Mouse (Mus musculus) induced T-regulatory cell, adult 2 months (primary cell): ENCODE results near the gene Klhdc1.

Experiments
- DNase-seq: peaks from one replicate; pipeline ENCODE4 v3.0.0-alpha.2; 2012; ENCODE audit warnings: low read depth

The Klhdc1 gene

GRCm38 (mm10) chr12:69240876-69241275 lies at the start of gene Klhdc1:
Gene Klhdc1, plus strand, starts transcription at chr12:69241176.
- no peak for DNase-seq

DNA sequence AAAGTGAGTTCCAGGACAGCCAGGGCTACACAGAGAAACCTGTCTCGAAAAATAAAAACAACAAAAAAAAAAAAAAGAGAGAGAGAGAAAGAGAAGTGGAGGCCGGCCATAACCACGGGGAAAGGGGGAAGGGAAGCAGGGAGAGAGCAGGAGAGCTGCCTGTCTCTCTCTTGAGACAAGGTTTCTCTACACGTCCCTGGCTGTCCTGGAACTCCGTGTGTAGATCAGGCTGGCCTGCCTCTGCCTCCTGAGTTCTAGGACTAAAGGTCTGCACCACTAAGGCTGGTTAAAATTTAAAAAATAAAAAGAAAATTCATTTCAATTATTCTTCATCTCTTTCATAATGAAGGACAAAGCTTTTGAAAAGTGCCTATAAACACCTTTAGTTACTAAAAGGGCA lies 49.6 kb upstream of the Klhdc1 start:
- no peak for DNase-seq

DNA sequence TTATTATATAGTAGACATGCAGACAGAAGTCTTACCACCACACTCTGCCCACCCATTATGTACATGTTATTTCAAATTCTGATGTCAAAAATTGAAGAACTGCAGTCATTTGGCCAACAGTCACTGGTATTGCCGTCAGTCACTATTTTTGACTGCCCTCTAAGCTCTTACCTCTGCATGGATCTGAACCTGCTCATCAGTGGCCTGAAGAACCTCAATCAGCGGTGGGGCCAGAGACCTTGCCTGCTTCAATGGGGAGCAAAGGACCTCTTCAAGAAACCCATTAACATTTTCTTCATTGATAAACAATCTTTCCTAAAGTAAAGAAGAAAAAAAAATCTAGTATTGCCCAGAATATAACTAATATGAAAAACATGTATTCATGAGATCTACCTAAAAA lies 48.3 kb upstream of the Klhdc1 start:
- DNase-seq, result no peak

DNA sequence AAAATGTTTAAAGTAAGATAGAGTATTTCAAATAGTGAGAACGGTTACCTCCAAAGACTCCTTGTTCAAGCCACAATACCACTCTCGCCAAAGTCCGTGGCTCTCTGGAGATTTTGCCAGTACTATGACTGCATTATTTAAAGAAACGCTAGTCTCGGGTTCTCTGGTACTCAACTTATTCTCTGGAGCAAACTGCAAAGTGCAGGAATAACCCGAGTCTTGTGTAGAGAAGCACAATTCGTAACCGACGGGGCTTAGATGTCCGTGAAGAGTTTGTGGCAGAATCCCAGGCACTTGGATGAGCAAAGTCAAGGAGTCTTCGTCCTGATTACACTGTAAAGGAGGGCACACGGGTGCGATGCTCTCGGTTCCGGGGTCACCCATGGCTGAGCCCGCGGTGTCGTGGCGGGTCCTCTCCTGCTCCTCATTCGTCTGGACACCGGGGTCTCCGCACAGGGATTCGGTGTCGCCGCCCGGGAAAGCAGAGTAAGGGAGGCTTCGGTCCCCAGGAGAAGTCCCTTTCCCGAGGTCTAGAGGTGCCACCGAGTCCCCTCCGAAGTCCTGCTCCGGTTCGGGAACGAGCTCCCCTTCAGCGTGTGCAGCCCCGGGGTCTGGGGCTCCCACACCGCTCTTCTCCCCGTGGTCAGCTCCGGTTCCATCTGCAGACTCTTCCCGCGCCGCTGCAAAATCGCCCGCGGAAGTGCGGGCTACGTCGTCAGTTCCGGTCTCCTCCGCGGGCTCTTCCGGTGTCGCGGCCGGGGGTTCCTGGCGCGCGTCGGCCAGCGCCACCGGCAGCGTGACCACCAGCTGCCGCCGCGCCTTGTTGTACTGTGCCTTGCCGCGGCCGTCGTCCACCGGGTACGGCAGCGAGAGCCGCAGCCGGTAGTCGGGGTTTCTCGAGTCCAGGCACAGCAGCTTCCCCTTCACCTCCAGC lies 44.3 kb upstream of the Klhdc1 start, which contains the start of gene Gm49383:
Gene Gm49383, minus strand, starts transcription at position 661 of the 934 bp plus-strand sequence.
- DNase-seq, result peak; percentile 88

GRCm38 (mm10) chr12:69197378-69198163 lies 43.4 kb upstream of the Klhdc1 start:
- DNase-seq, result peak; percentile 77

- DNase-seq, result peak; percentile 77
Observed at GRCm38 (mm10) chr12:69198164-69198535, 42.8 kb upstream of the Klhdc1 start, which contains the start of gene Dnaaf2. Gene Dnaaf2, minus strand, starts transcription at chr12:69198429.

GRCm38 (mm10) chr12:69198985-69199384 lies 42.0 kb upstream of the Klhdc1 start:
- no peak for DNase-seq

- peak; percentile 70 for DNase-seq
Observed at GRCm38 (mm10) chr12:69204052-69204833, 36.7 kb upstream of the Klhdc1 start, which contains the start of gene Gm49384. Gene Gm49384, minus strand, starts transcription at chr12:69204267.

DNA sequence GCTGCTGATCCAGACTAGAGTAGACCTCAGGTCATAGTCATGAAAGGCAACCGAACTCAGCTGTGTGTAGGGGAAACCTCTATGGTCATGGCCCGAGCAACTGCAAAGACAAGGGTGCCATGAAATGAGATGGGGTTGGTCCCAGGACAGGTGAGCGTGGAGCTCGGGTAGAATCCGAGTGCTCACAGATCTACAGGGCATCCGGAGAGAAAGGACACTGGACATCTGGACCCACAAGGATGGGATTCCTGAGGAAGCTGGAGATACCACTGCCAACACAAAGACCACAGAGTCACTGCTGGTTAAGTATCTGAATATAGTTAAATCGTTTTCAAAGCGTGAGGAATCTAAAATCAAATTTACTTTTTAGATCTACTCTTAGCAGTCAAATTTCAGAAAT lies 33.6 kb upstream of the Klhdc1 start:
- no peak for DNase-seq

DNA sequence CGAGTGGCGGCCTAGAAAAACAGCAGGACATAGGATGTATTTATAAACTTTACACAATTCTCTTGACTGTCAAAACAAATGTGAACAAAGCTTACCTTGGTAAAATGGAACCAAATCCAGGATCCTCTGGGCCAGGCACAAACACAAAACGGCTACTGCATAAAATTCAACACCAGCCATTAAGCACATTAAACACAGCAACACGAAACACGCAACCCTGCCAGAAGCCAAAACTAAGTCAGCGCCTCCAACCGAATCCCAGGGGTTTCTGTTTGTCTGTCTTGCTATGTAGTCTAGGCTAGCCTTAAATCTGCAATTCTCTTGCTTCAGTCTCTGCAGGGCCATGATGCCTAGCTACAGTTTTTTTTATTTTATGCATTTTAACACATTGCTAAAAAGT lies 33.0 kb upstream of the Klhdc1 start:
- no peak for DNase-seq

DNA sequence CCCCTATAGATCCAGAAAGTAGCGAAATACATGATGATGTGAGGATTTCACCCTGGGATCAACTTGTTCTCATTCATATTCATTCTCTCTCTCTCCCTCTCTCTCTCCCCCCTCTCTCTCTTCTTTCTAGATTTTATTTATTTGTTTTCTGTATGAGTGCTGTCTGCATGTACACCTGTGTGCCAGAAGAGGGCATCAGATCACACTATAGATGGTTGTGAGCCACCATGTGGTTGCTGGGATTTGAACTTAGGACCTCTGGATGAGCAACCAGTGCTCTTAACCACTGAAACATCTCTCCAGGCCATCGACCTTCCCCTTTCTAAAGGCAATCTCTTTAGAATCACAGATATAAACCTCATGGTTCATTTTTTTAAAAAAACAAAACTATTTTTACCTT lies 32.5 kb upstream of the Klhdc1 start:
- DNase-seq, result peak; percentile 44

DNA sequence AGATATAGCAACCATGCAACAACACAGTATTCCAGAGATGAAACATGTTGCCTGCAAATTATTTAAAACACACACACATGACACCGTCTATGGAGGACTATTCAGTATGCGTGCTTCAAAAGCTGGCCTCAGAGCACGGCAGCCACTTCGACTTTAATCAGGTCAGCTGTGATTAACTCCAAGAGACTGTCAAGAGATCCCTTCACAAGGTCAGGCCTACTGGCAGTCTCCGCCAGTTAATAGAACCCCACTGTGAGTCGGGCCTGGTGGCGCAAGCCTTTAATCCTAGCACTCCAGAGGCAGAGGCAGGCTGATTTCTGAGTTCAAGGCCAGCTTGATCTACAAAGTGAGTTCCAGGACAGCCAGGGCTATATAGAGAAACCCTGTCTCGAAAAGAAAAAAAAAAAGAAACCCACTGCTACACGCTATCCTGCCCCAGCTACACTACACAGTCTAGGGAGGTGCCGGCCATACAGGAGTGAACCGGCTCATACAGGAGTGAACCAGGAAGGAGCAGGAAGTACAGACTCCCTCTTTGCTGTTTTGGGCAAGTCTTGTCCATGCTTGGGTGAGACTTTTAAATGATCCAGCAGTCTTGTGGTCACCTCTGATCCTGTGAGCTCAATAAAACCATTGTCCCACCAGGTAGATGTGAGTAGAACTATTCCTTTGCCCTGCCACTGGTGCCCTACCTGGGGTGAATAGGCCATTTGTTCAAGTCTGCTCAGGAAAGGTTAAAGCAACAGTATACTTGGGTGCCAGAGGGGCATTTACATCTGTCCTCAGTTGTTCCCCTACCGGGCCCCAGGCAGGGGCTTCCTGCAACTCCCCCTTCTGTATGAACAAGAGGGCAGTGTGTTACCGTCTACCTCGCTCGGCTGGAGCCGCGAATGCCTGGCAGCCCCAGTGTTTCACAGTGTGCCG lies 30.7 kb upstream of the Klhdc1 start:
- no peak for DNase-seq

GRCm38 (mm10) chr12:69211057-69211456 lies 29.9 kb upstream of the Klhdc1 start:
- DNase-seq, result no peak

DNA sequence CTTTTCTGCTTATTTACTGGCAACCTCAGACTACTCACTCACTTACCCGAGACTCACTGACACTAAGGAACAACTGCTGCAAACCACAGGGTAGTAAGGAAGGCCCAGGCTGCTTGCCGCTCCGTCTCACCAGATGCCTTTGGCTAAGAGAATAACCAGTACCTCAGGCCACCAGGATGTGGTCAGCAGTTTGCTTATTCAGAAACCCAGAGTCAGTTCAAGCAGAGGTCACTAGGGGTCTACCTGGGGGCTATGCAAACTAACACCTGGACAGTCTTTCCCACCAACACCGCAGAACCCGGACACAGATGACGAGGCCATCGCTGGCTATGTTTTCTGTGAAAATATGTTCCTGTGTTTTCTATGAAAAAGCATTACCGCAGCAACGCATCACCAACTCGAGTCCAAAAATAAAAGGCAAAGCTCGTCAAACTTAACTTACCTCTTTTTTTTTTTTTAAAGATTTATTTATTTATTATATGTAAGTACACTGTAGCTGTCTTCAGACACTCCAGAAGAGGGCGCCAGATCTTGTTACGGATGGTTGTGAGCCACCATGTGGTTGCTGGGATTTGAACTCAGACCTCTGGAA lies 27.7 kb upstream of the Klhdc1 start:
- DNase-seq, result no peak

DNA sequence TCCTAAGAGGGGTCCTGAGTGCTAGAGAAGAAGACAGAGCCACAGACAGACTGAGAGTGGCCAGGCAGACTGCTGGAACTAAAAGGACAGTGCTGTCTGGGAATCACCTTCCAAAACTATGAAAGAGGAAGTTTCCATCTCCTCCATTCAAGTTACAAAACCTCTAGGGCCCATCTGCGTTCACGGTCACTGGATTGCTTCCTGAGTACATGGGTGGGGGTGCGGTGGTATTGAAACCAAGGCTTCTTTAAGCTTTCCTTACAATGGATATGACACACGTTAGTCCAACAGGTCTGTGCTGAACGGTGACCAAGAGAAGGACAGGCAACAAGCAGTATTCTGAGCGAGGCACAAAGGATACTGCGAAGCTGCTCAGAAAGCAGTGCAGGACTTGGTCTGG lies 26.6 kb upstream of the Klhdc1 start:
- DNase-seq, result no peak

DNA sequence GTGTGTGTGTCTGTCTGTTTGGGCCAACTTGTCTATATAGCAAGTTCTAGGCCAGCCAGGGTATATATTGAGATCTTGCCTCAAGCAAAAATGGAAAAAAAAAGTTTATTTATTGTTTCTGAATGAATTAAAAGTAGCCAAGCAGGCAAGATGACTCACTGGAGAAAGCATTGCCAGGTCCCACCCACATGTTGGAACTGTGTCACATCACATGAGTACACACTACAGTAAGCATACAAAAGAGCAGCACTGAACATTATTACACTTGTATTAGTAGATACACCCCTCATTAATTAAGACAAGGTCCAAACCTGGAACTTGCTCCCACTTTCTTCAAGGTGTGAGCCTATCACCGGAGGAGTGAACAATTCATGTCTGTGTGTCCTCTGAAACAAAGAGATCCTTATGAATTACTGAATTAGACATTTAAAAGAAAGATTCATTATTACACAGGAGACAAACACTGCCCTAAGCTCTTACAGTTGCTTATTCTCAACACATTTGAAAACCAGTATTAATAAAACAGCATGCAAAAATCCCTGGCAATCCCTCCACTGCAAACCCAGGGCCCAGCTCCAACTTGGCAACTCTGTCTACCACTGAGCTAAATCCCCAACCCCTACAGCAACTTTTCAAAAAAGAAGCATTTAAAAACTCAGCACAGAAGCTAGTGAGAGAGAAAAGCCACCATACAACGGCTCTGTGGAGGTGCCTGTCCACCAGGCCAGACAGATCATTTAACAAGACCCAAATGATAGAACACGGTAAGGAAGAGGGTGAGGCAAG lies 25.8 kb upstream of the Klhdc1 start:
- no peak for DNase-seq

- DNase-seq, result no peak
Observed at GRCm38 (mm10) chr12:69216587-69216986, 24.4 kb upstream of the Klhdc1 start.

DNA sequence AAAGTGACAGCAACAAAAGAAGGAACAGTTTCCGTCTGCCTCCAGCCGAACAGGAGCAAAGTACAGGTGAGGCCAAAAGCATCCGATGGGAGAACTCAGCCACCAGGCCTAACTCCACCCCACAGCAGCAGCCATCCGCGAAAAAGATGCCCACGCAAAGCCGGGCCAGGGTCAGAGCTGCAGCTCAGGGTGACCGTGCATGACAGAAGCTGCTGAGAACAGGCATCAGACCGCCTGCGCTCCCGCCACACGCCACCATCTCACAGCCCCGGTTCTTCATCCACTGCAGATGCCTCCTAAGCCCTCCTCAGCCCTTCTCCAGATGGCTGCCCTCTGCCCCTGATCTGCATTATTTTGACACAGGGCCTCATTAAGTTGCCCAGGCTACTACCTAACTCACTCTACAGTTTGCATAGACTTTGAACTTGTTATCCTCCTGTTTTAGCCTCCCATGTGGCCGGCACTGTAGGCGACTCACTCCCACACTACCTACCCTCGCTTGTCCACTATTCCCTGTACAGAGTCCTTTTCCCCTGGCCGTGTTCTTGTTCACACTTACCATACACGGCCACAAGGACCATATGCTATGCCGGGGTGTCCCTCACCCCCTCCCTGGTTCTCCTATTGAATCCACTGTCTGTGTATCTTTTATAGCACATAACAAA lies 20.2 kb upstream of the Klhdc1 start:
- DNase-seq, result no peak
